Mouse (Mus musculus) thymus, postnatal 10 days (tissue): ENCODE measurements around the gene Grifin.

Source experiments
- DNase-seq, 2 experiments: peaks; one replicate each; pipeline ENCODE4 v3.0.0; 2021; ENCODE audit warnings: low spot score in 2 of 2

The Grifin gene

GRCm38 (mm10) chr5:140589082-140589774 is 24.4 kb upstream of the Grifin start:
- no peak for DNase-seq

- DNase-seq = no peak
Observed at GRCm38 (mm10) chr5:140583732-140584368, 19.0 kb upstream of the Grifin start.

- peak in 1 of 2 experiments; percentile 18 for DNase-seq
Observed at GRCm38 (mm10) chr5:140582995-140583731, 18.3 kb upstream of the Grifin start.

GRCm38 (mm10) chr5:140581569-140581968 is 16.7 kb upstream of the Grifin start:
- no peak for DNase-seq

GRCm38 (mm10) chr5:140579771-140580170 is 14.9 kb upstream of the Grifin start:
- DNase-seq = no peak

GRCm38 (mm10) chr5:140579221-140579620 is 14.3 kb upstream of the Grifin start:
- DNase-seq = no peak

- DNase-seq = peak in 1 of 2 experiments; percentile 22
Observed at GRCm38 (mm10) chr5:140575381-140575866, 10.6 kb upstream of the Grifin start.

- DNase-seq = no peak
Observed at GRCm38 (mm10) chr5:140572611-140573010, 7.7 kb upstream of the Grifin start.

- no peak for DNase-seq
Observed at GRCm38 (mm10) chr5:140571673-140572072, 6.8 kb upstream of the Grifin start.

GRCm38 (mm10) chr5:140571201-140571600 is 6.3 kb upstream of the Grifin start:
- DNase-seq = no peak

- DNase-seq = no peak
Observed at GRCm38 (mm10) chr5:140570223-140570870, 5.5 kb upstream of the Grifin start.

GRCm38 (mm10) chr5:140569032-140569595 is 4.2 kb upstream of the Grifin start:
- no peak for DNase-seq

GRCm38 (mm10) chr5:140568321-140568970 is 3.6 kb upstream of the Grifin start:
- peak in 1 of 2 experiments; percentile 72 for DNase-seq

- no peak for DNase-seq
Observed at GRCm38 (mm10) chr5:140567751-140568150, 2.9 kb upstream of the Grifin start.

GRCm38 (mm10) chr5:140567321-140567720 is 2.5 kb upstream of the Grifin start:
- DNase-seq = peak; percentile 84 to 89

GRCm38 (mm10) chr5:140566271-140566670 is 1.4 kb upstream of the Grifin start:
- no peak for DNase-seq

GRCm38 (mm10) chr5:140565856-140566255 is 985 bp upstream of the Grifin start:
- DNase-seq = peak in 1 of 2 experiments; percentile 70

- no peak for DNase-seq
Observed at GRCm38 (mm10) chr5:140565451-140565850, 580 bp upstream of the Grifin start.

- DNase-seq = no peak
Observed at GRCm38 (mm10) chr5:140562601-140563000, 2.3 kb downstream of the Grifin start.

GRCm38 (mm10) chr5:140556859-140557258 is 8.0 kb downstream of the Grifin start:
- peak; percentile 48 to 50 for DNase-seq

- no peak for DNase-seq
Observed at GRCm38 (mm10) chr5:140553719-140554118, 11.2 kb downstream of the Grifin start.
